Mouse (Mus musculus): ENCODE results near the gene Syne3. TPM values are rescaled to one million over a fixed set of nuclear protein-coding genes. Genes with fewer than 3 reads are reported as not detected.
A peak's percentile ranks its signal among the peaks of the same experiment; 100 is the strongest.

Gene Syne3
- polyA plus RNA-seq, 1 experiment from 2014 or later: 3.0 TPM

DNA sequence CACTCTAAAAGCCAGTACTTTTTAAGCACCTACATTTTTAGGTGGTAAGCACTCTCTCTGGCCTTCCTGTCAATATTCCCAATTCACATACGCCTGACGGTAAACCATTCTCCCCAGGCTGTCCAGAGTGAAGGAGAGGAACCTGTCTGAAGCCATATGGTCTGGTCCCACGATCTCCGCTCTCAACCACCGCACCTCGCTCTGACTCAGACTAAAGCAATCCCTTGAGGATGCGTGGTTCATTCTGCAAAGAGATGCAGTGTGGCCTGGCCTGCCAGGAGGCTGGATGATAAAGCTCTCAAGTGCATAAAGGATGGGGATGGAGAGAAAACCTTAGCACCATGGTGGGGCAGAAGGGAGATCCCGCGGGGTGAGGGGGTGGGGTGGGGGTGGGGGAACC is 49.6 kb downstream of the Syne3 start:
- no peak for DNase-seq (ENCODE audit: low spot score)
- ATAC-seq (ENCODE audit: low read depth): no peak
- Histone ChIP-seq H3K27ac (replicated peaks; ENCODE audit: low read depth, low read length) (no peak overlapping the region; the same call in 1 of the 2 replicates), H3K27me3 (replicated peaks; ENCODE audit: control insufficient read depth, insufficient read depth, low read length) (no peaks in the 10 kb centered on the region), H3K4me1 (ENCODE audit: control insufficient read depth, insufficient read depth, low read length) (no peaks in the 10 kb centered on the region; the same call in 1 of the 2 replicates), H3K9ac (ENCODE audit: low read depth, low read length) (no peak overlapping the region), H3K9me3 (ENCODE audit: control insufficient read depth, low read length) (no peaks in the 10 kb centered on the region), H3K36me3 (ENCODE audit: control insufficient read depth, insufficient read depth, low read length) (no peaks in the 10 kb centered on the region), H3K4me2 (ENCODE audit: low read depth, low read length) (no peak overlapping the region), H3K4me3 (ENCODE audit: low read depth, low read length) (no peak overlapping the region)
- 69% methylated on average over 9 of the region's 9 CpGs for WGBS

DNA sequence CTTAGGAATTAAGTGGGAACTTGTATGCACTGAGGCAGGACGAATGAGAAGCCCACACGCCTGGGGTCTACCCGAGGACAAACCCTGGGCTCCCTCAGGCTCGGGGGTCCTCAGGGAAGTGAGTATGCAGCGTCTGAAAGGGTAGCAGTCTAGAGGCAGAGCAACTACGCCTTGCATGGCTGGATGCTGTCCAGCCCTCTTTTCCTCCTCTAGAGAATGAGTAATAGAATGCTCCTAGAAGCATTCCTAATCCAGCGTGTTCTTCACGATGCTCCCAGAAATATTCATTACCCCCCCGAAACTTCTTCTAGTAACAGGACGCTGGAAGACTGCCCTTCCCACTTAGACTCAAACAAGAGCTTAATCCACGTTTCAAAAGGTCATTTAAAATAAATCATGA is 51.3 kb downstream of the Syne3 start:
- H3K9ac ChIP-seq (ENCODE audit: low read depth, low read length): no peak overlapping the region
- no peak overlapping the region for H3K4me2 ChIP-seq (ENCODE audit: low read depth, low read length)
- H3K27ac ChIP-seq (replicated peaks; ENCODE audit: low read depth, low read length): no peak overlapping the region
- no peaks in the 10 kb centered on the region for H3K9me3 ChIP-seq (ENCODE audit: control insufficient read depth, low read length)
- no peaks in the 10 kb centered on the region for H3K27me3 ChIP-seq (replicated peaks; ENCODE audit: control insufficient read depth, insufficient read depth, low read length)
- peak; percentile 39 for DNase-seq (ENCODE audit: low spot score)
- WGBS: 67% methylated on average over 11 of the region's 11 CpGs
- no peaks in the 10 kb centered on the region for H3K4me1 ChIP-seq (ENCODE audit: control insufficient read depth, insufficient read depth, low read length)
- no peak for ATAC-seq (ENCODE audit: low read depth)
- H3K4me3 ChIP-seq (ENCODE audit: low read depth, low read length): no peak overlapping the region
- H3K36me3 ChIP-seq (ENCODE audit: control insufficient read depth, insufficient read depth, low read length): no peaks in the 10 kb centered on the region

DNA sequence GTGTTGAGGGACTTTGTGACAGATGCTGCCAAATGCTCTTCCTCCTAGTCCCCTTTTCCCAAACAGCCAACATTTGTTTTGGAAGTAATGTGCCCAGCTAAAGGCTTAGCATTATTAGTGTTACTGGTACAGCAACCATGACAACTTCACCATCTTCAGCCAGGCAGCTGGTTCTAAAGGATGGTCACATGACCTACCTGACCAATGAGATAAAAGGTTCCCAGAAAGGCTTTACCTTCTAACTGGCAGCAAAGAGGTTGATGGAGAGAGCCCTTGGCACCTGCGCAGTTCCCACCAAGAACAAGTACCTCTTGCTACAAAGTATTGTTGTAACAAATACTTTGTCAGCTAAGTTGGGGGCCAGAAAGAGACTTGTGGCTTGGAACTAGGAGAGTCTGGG is 52.4 kb downstream of the Syne3 start:
- H3K4me3 ChIP-seq (ENCODE audit: low read depth, low read length): no peak overlapping the region
- H3K9ac ChIP-seq (ENCODE audit: low read depth, low read length): no peak overlapping the region
- no peaks in the 10 kb centered on the region for H3K9me3 ChIP-seq (ENCODE audit: control insufficient read depth, low read length)
- ATAC-seq (ENCODE audit: low read depth) (no peak), DNase-seq (ENCODE audit: low spot score) (no peak)
- no peak overlapping the region for H3K27ac ChIP-seq (replicated peaks; ENCODE audit: low read depth, low read length)
- WGBS: 100% methylated on average over 1 of the region's 1 CpGs
- no peak overlapping the region for H3K4me2 ChIP-seq (ENCODE audit: low read depth, low read length)
- no peaks in the 10 kb centered on the region for H3K27me3 ChIP-seq (replicated peaks; ENCODE audit: control insufficient read depth, insufficient read depth, low read length)
- no peaks in the 10 kb centered on the region for H3K4me1 ChIP-seq (ENCODE audit: control insufficient read depth, insufficient read depth, low read length)
- H3K36me3 ChIP-seq (ENCODE audit: control insufficient read depth, insufficient read depth, low read length): no peaks in the 10 kb centered on the region

GRCm38 (mm10) chr12:104956406-104956805 is 53.2 kb downstream of the Syne3 start:
- ATAC-seq (ENCODE audit: low read depth): no peak
- 82% methylated on average over 6 of the region's 6 CpGs for WGBS
- Histone ChIP-seq H3K27me3 (replicated peaks; ENCODE audit: control insufficient read depth, insufficient read depth, low read length) (no peaks in the 10 kb centered on the region), H3K9me3 (ENCODE audit: control insufficient read depth, low read length) (no peaks in the 10 kb centered on the region), H3K9ac (ENCODE audit: low read depth, low read length) (no peak overlapping the region), H3K27ac (replicated peaks; ENCODE audit: low read depth, low read length) (no peak overlapping the region), H3K36me3 (ENCODE audit: control insufficient read depth, insufficient read depth, low read length) (no peaks in the 10 kb centered on the region), H3K4me1 (ENCODE audit: control insufficient read depth, insufficient read depth, low read length) (no peaks in the 10 kb centered on the region), H3K4me2 (ENCODE audit: low read depth, low read length) (no peak overlapping the region), H3K4me3 (ENCODE audit: low read depth, low read length) (no peak overlapping the region)
- DNase-seq (ENCODE audit: low spot score): no peak

GRCm38 (mm10) chr12:104955003-104955800 is 54.4 kb downstream of the Syne3 start:
- no peaks in the 10 kb centered on the region for H3K36me3 ChIP-seq (ENCODE audit: control insufficient read depth, insufficient read depth, low read length)
- DNase-seq (ENCODE audit: low spot score) (peak; percentile 42), ATAC-seq (ENCODE audit: low read depth) (peak; percentile 47; the same call in 1 of the 2 replicates)
- H3K4me3 ChIP-seq (ENCODE audit: low read depth, low read length): no peak overlapping the region
- no peaks in the 10 kb centered on the region for H3K4me1 ChIP-seq (ENCODE audit: control insufficient read depth, insufficient read depth, low read length)
- no peak overlapping the region for H3K27ac ChIP-seq (replicated peaks; ENCODE audit: low read depth, low read length)
- H3K27me3 ChIP-seq (replicated peaks; ENCODE audit: control insufficient read depth, insufficient read depth, low read length): no peaks in the 10 kb centered on the region
- 64% methylated on average over 17 of the region's 17 CpGs for WGBS
- no peak overlapping the region for H3K9ac ChIP-seq (ENCODE audit: low read depth, low read length)
- H3K4me2 ChIP-seq (ENCODE audit: low read depth, low read length): no peak overlapping the region
- H3K9me3 ChIP-seq (ENCODE audit: control insufficient read depth, low read length): no peaks in the 10 kb centered on the region

- DNase-seq (ENCODE audit: low spot score): peak; percentile 51
- Histone ChIP-seq H3K27ac (replicated peaks; ENCODE audit: low read depth, low read length) (no peak overlapping the region), H3K4me3 (ENCODE audit: low read depth, low read length) (no peak overlapping the region), H3K4me2 (ENCODE audit: low read depth, low read length) (no peak overlapping the region), H3K36me3 (ENCODE audit: control insufficient read depth, insufficient read depth, low read length) (no peaks in the 10 kb centered on the region), H3K9me3 (ENCODE audit: control insufficient read depth, low read length) (no peaks in the 10 kb centered on the region), H3K9ac (ENCODE audit: low read depth, low read length) (no peak overlapping the region), H3K27me3 (replicated peaks; ENCODE audit: control insufficient read depth, insufficient read depth, low read length) (no peaks in the 10 kb centered on the region), H3K4me1 (ENCODE audit: control insufficient read depth, insufficient read depth, low read length) (no peaks in the 10 kb centered on the region)
- 10% methylated on average over 4 of the region's 4 CpGs for WGBS
- no peak for ATAC-seq (ENCODE audit: low read depth)
Measured at GRCm38 (mm10) chr12:104953941-104954340, 55.7 kb downstream of the Syne3 start.

- Histone ChIP-seq H3K4me2 (ENCODE audit: low read depth, low read length) (no peak overlapping the region), H3K9me3 (ENCODE audit: control insufficient read depth, low read length) (no peaks in the 10 kb centered on the region), H3K9ac (ENCODE audit: low read depth, low read length) (no peak overlapping the region), H3K27me3 (replicated peaks; ENCODE audit: control insufficient read depth, insufficient read depth, low read length) (no peaks in the 10 kb centered on the region), H3K4me1 (ENCODE audit: control insufficient read depth, insufficient read depth, low read length) (no peaks in the 10 kb centered on the region), H3K36me3 (ENCODE audit: control insufficient read depth, insufficient read depth, low read length) (no peaks in the 10 kb centered on the region), H3K4me3 (ENCODE audit: low read depth, low read length) (no peak overlapping the region), H3K27ac (replicated peaks; ENCODE audit: low read depth, low read length) (no peak overlapping the region)
- whole genome bisulfite sequencing: 11% methylated on average over 5 of the region's 5 CpGs
- DNase-seq (ENCODE audit: low spot score): peak; percentile 70
- peak; percentile 38 for ATAC-seq (ENCODE audit: low read depth)
Measured at GRCm38 (mm10) chr12:104952458-104952857, 57.2 kb downstream of the Syne3 start.

DNA sequence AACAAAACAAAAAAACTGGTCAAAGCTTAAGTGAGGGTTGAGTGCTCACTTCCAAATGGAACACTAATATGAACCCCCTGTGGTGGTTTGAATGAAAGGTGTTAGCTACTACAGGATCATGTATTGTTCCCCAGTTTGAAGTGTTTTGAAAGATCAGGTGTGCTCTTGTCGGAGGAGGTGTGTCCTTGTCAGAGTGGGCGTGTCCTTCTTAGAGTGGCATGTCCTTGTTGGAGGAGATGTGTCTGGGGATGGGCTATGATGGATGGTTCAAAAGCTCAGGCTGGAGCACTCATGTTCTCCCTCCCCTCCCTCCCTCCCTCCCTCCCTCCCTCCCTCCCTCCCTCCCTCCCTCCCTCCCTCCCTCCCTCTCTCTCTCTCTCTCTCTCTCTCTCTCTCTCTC is 61.7 kb downstream of the Syne3 start:
- Histone ChIP-seq H3K27me3 (replicated peaks; ENCODE audit: control insufficient read depth, insufficient read depth, low read length) (no peaks in the 10 kb centered on the region), H3K9me3 (ENCODE audit: control insufficient read depth, low read length) (0 out of 2 replicates have a peak, but pooled peaks cover 4% of the 10 kb centered on the region), H3K4me3 (ENCODE audit: low read depth, low read length) (no peak overlapping the region), H3K4me1 (ENCODE audit: control insufficient read depth, insufficient read depth, low read length) (no peaks in the 10 kb centered on the region), H3K27ac (replicated peaks; ENCODE audit: low read depth, low read length) (no peak overlapping the region), H3K4me2 (ENCODE audit: low read depth, low read length) (no peak overlapping the region), H3K36me3 (ENCODE audit: control insufficient read depth, insufficient read depth, low read length) (no peaks in the 10 kb centered on the region), H3K9ac (ENCODE audit: low read depth, low read length) (no peak overlapping the region)
- WGBS: 71% methylated on average over 2 of the region's 2 CpGs
- DNase-seq (ENCODE audit: low spot score) (no peak), ATAC-seq (ENCODE audit: low read depth) (no peak)

- Histone ChIP-seq H3K27ac (replicated peaks; ENCODE audit: low read depth, low read length) (no peak overlapping the region), H3K9me3 (ENCODE audit: control insufficient read depth, low read length) (0 out of 2 replicates have a peak, but pooled peaks cover 4% of the 10 kb centered on the region), H3K9ac (ENCODE audit: low read depth, low read length) (no peak overlapping the region), H3K27me3 (replicated peaks; ENCODE audit: control insufficient read depth, insufficient read depth, low read length) (no peaks in the 10 kb centered on the region), H3K4me1 (ENCODE audit: control insufficient read depth, insufficient read depth, low read length) (no peaks in the 10 kb centered on the region), H3K4me3 (ENCODE audit: low read depth, low read length) (no peak overlapping the region), H3K36me3 (ENCODE audit: control insufficient read depth, insufficient read depth, low read length) (no peaks in the 10 kb centered on the region), H3K4me2 (ENCODE audit: low read depth, low read length) (no peak overlapping the region)
- DNase-seq (ENCODE audit: low spot score) (no peak), ATAC-seq (ENCODE audit: low read depth) (no peak)
- 87% methylated on average over 6 of the region's 6 CpGs for WGBS
Measured at GRCm38 (mm10) chr12:104946231-104946630, 63.4 kb downstream of the Syne3 start.

All from embryonic facial prominence, embryonic 14.5 days (tissue).